Mouse (Mus musculus): ENCODE data around the gene Tbl1x. TPM values are rescaled to one million over a fixed set of nuclear protein-coding genes. Genes with fewer than 3 reads are reported as not detected.

Gene Tbl1x
- polyA plus RNA-seq, 1 experiment from 2014 or later = 66.1 TPM

DNA sequence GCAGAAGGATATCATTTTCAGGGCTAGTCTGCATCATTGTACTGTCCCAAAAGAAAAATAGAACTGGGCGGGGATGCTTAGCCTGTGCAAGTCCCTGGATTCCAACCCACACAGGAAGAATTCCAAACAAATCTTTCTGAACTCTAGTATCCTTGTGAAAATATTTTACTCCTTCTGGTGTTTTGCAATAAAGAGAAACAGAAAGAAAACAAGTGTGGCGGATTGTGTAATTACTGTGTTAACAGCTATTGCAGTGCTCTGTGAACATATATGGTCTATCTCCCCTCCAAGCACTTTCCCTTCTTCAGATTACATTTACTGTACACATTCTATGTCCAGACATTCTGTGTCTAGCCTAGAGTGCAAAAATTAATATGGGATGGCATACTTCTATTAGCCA, 119.6 kb downstream of the Tbl1x start:
- Histone ChIP-seq H3K9me3 (no peaks in the 10 kb centered on the region), H3K4me3 (replicated peaks) (no peak overlapping the region), H3K36me3 (no peaks in the 10 kb centered on the region), H3K9ac (no peak overlapping the region), H3K4me2 (replicated peaks) (no peak overlapping the region), H3K4me1 (replicated peaks) (no peaks in the 10 kb centered on the region), H3K27me3 (replicated peaks) (no peaks in the 10 kb centered on the region), H3K27ac (no peak overlapping the region)
- ATAC-seq = no peak
- WGBS = 71% methylated on average over 2 of the region's 2 CpGs

- H3K9me3 ChIP-seq = no peaks in the 10 kb centered on the region
- H3K4me3 ChIP-seq (replicated peaks) = no peak overlapping the region
- H3K4me1 ChIP-seq (replicated peaks) = no peaks in the 10 kb centered on the region
- H3K4me2 ChIP-seq (replicated peaks) = no peak overlapping the region
- WGBS = 48% methylated on average over 3 of the region's 3 CpGs
- H3K9ac ChIP-seq = no peak overlapping the region
- no peak for ATAC-seq
- no peaks in the 10 kb centered on the region for H3K27me3 ChIP-seq (replicated peaks)
- H3K36me3 ChIP-seq = no peaks in the 10 kb centered on the region
- no peak overlapping the region for H3K27ac ChIP-seq
These were observed 125.7 kb downstream of the Tbl1x start for GRCm38 (mm10) chrX:77636499-77636898.

DNA sequence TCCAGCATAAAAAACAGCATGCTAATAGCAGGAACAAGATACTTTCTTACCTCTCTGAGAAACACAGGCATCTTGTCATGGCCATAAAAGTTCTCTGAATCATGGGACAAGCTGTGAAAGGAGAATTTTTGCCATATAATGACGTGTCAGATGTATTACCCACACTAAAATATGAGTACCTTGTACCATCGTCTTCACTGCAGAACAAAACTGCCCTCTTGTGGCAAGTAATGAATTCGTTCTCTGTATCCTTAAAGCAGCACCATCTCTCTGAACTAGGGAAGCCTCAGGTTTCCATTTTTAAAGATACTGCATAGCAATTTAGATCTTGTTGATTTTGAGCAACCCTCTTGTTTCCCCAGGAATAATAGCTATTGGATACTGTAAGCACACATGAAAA, 127.3 kb downstream of the Tbl1x start:
- H3K9me3 ChIP-seq = no peaks in the 10 kb centered on the region
- ATAC-seq = peak; percentile 53; the same call in 1 of the 2 replicates
- no peak overlapping the region for H3K27ac ChIP-seq
- H3K4me2 ChIP-seq (replicated peaks) = no peak overlapping the region
- H3K27me3 ChIP-seq (replicated peaks) = no peaks in the 10 kb centered on the region
- no peaks in the 10 kb centered on the region for H3K4me1 ChIP-seq (replicated peaks)
- H3K9ac ChIP-seq = no peak overlapping the region
- H3K4me3 ChIP-seq (replicated peaks) = no peak overlapping the region
- H3K36me3 ChIP-seq = no peaks in the 10 kb centered on the region
- 8% methylated on average over 3 of the region's 3 CpGs for WGBS

GRCm38 (mm10) chrX:77640301-77640700, 129.5 kb downstream of the Tbl1x start:
- ATAC-seq = no peak
- no peaks in the 10 kb centered on the region for H3K36me3 ChIP-seq
- H3K9ac ChIP-seq = no peak overlapping the region
- no peaks in the 10 kb centered on the region for H3K4me1 ChIP-seq (replicated peaks)
- no peaks in the 10 kb centered on the region for H3K27me3 ChIP-seq (replicated peaks)
- H3K4me2 ChIP-seq (replicated peaks) = no peak overlapping the region
- H3K4me3 ChIP-seq (replicated peaks) = no peak overlapping the region
- 86% methylated on average over 4 of the region's 4 CpGs for WGBS
- H3K9me3 ChIP-seq = no peaks in the 10 kb centered on the region
- no peak overlapping the region for H3K27ac ChIP-seq

- ATAC-seq = no peak
- Histone ChIP-seq H3K27ac (no peak overlapping the region), H3K36me3 (no peaks in the 10 kb centered on the region)
These were observed 135.4 kb downstream of the Tbl1x start for GRCm38 (mm10) chrX:77646164-77646563.

DNA sequence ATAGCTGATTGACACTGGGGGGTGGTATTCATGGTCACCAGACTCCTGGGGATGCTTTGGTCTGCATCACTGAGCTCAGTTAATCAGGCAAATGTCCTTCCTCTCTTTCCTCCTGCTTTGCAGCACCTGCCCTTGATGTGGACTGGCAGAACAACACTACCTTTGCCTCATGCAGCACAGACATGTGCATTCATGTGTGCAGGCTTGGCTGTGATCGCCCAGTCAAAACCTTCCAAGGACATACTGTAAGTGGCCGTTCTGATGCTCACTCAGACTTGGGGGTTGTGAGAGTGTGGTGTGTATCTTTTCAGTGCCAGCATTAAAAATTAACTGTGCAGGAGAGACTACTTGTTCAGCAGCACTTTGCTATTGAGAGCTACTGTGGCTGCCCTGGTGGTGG, 139.4 kb downstream of the Tbl1x start:
- ATAC-seq = no peak
- Histone ChIP-seq H3K27me3 (replicated peaks) (no peaks in the 10 kb centered on the region), H3K4me2 (replicated peaks) (no peak overlapping the region), H3K9me3 (no peaks in the 10 kb centered on the region), H3K4me3 (replicated peaks) (no peak overlapping the region), H3K36me3 (no peaks in the 10 kb centered on the region), H3K4me1 (replicated peaks) (no peaks in the 10 kb centered on the region), H3K9ac (no peak overlapping the region), H3K27ac (no peak overlapping the region)
- 94% methylated on average over 2 of the region's 2 CpGs for WGBS

More at GRCm38 (mm10) chrX:77646164-77646563, 135.4 kb downstream of the Tbl1x start:
- no peak overlapping the region for H3K4me3 ChIP-seq (replicated peaks)
- no peaks in the 10 kb centered on the region for H3K4me1 ChIP-seq (replicated peaks)
- H3K9me3 ChIP-seq = no peaks in the 10 kb centered on the region
- H3K4me2 ChIP-seq (replicated peaks) = no peak overlapping the region
- H3K9ac ChIP-seq = no peak overlapping the region
- WGBS = 92% methylated on average over 7 of the region's 7 CpGs
- no peaks in the 10 kb centered on the region for H3K27me3 ChIP-seq (replicated peaks)

DNA sequence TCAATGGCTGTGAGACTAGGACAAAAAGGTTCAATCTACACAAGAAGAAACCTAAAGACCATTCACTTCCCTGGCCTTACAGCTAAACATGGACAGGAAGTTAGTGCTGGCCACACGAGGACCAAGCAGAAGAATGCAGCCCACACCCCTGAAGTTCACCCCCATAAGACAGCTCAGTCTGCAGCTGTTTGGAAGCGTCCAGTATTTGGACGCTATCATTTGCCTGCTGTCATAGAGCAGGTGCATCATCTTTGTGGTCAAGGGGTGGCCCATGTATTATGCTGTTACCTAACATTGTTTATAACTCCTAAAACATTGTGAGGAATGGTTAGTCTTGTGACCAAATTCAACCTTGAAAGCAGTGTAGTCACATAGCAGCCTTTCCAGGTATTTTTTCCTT, 151.2 kb downstream of the Tbl1x start:
- H3K9me3 ChIP-seq = no peaks in the 10 kb centered on the region
- no peaks in the 10 kb centered on the region for H3K27me3 ChIP-seq (replicated peaks)
- H3K4me1 ChIP-seq (replicated peaks) = no peaks in the 10 kb centered on the region
- H3K27ac ChIP-seq = no peak overlapping the region
- no peak overlapping the region for H3K4me3 ChIP-seq (replicated peaks)
- no peak overlapping the region for H3K9ac ChIP-seq
- no peaks in the 10 kb centered on the region for H3K36me3 ChIP-seq
- H3K4me2 ChIP-seq (replicated peaks) = no peak overlapping the region
- no peak for ATAC-seq
- WGBS = 75% methylated on average over 3 of the region's 3 CpGs

GRCm38 (mm10) chrX:77663276-77663675, 152.5 kb downstream of the Tbl1x start:
- no peaks in the 10 kb centered on the region for H3K36me3 ChIP-seq
- no peak overlapping the region for H3K4me2 ChIP-seq (replicated peaks)
- 72% methylated on average over 3 of the region's 3 CpGs for WGBS
- H3K27me3 ChIP-seq (replicated peaks) = no peaks in the 10 kb centered on the region
- no peak overlapping the region for H3K9ac ChIP-seq
- H3K4me3 ChIP-seq (replicated peaks) = no peak overlapping the region
- H3K27ac ChIP-seq = no peak overlapping the region
- H3K4me1 ChIP-seq (replicated peaks) = no peaks in the 10 kb centered on the region
- no peaks in the 10 kb centered on the region for H3K9me3 ChIP-seq
- no peak for ATAC-seq

GRCm38 (mm10) chrX:77665030-77665429, 154.2 kb downstream of the Tbl1x start:
- Histone ChIP-seq H3K9me3 (no peaks in the 10 kb centered on the region), H3K27me3 (replicated peaks) (no peaks in the 10 kb centered on the region), H3K9ac (no peak overlapping the region), H3K4me3 (replicated peaks) (no peak overlapping the region), H3K36me3 (no peaks in the 10 kb centered on the region), H3K4me2 (replicated peaks) (no peak overlapping the region), H3K27ac (no peak overlapping the region), H3K4me1 (replicated peaks) (no peaks in the 10 kb centered on the region)
- WGBS = 86% methylated on average over 2 of the region's 2 CpGs
- ATAC-seq = no peak

GRCm38 (mm10) chrX:77666911-77667310, 156.1 kb downstream of the Tbl1x start:
- no peak overlapping the region for H3K27ac ChIP-seq
- H3K4me2 ChIP-seq (replicated peaks) = no peak overlapping the region
- WGBS = 55% methylated on average over 1 of the region's 1 CpGs
- no peak overlapping the region for H3K9ac ChIP-seq
- no peak for ATAC-seq
- H3K27me3 ChIP-seq (replicated peaks) = no peaks in the 10 kb centered on the region
- no peaks in the 10 kb centered on the region for H3K36me3 ChIP-seq
- no peaks in the 10 kb centered on the region for H3K4me1 ChIP-seq (replicated peaks)
- no peak overlapping the region for H3K4me3 ChIP-seq (replicated peaks)
- no peaks in the 10 kb centered on the region for H3K9me3 ChIP-seq

GRCm38 (mm10) chrX:77667441-77667840, 156.6 kb downstream of the Tbl1x start:
- H3K4me1 ChIP-seq (replicated peaks) = no peaks in the 10 kb centered on the region
- H3K27me3 ChIP-seq (replicated peaks) = no peaks in the 10 kb centered on the region
- no peaks in the 10 kb centered on the region for H3K36me3 ChIP-seq
- H3K4me3 ChIP-seq (replicated peaks) = no peak overlapping the region
- no peak overlapping the region for H3K9ac ChIP-seq
- no peak overlapping the region for H3K27ac ChIP-seq
- no peak overlapping the region for H3K4me2 ChIP-seq (replicated peaks)
- no peaks in the 10 kb centered on the region for H3K9me3 ChIP-seq
- ATAC-seq = no peak

DNA sequence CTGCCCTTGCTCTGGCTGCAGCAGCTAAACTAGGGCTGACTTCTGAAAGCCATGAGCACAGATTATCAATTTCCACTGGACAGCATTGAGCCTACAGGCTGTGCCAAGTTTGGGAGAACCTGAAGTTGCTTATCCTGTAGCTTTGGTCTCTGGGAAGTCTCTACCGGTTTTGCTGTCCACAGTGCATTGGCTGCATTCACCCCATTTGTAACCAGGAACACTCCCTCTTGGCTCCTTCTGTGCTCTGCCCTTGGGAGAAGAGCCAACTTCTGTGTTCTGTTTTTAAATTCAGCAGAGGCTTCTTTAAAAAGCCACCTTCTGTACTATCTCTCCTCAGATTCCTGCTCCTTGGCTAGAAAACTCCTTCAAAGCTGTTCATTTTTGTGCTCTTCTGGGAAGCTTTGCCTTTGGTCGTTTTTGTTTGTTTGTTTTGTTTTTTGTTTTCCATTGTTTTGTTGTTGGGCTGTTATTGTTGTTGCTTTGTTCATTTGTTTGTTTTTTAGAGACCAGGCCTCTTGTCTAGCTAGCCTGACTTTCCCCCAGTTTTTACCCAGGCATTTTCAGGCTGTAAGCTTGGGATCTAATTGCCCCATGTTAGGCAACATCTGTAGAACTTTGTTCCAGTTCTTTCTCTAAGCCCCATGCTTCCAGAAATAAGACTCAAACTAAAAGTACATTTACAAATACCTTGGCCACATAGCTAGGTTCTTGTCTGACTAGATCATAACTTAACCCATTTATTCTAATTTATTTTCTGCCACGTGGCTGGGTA, 159.2 kb downstream of the Tbl1x start:
- H3K4me2 ChIP-seq (replicated peaks) = no peak overlapping the region
- H3K4me1 ChIP-seq (replicated peaks) = no peaks in the 10 kb centered on the region
- ATAC-seq = no peak
- H3K9ac ChIP-seq = no peak overlapping the region
- H3K27me3 ChIP-seq (replicated peaks) = no peaks in the 10 kb centered on the region
- 52% methylated on average over 3 of the region's 3 CpGs for WGBS
- no peaks in the 10 kb centered on the region for H3K9me3 ChIP-seq
- H3K4me3 ChIP-seq (replicated peaks) = no peak overlapping the region
- H3K36me3 ChIP-seq = no peaks in the 10 kb centered on the region
- no peak overlapping the region for H3K27ac ChIP-seq
